Mouse (Mus musculus) intestine, embryonic 15.5 days (tissue): ENCODE data around the gene Gpr88. TPM values are rescaled to one million over a fixed set of nuclear protein-coding genes. Genes with fewer than 3 reads are reported as not detected.

ENCODE experiments used
- ATAC-seq: fragments of 200-750 bp; cut with Nextera tagmentation; 2 replicates; pipeline ENCODE4 v1.8.0; 2017; ENCODE audit warnings: moderate TSS enrichment, moderate library complexity
- H3K27ac ChIP-seq: fragments of 300-500 bp; sonication (generic); 2 replicates; pipeline ENCODE4 v1.5.1; 2015; ENCODE audit warnings: mild to moderate bottlenecking, inconsistent platforms
- H3K27me3 ChIP-seq: fragments of 300-500 bp; sonication (generic); replicated peaks from 2 replicates; pipeline ENCODE4 v1.6.1; 2015; ENCODE audit warnings: inconsistent platforms
- H3K36me3 ChIP-seq: fragments of 300-500 bp; sonication (generic); 2 replicates; pipeline ENCODE4 v1.6.1; 2015; ENCODE audit warnings: inconsistent platforms
- H3K4me1 ChIP-seq: fragments of 300-500 bp; sonication (generic); replicated peaks from 2 replicates; pipeline ENCODE4 v1.6.1; 2015; ENCODE audit warnings: inconsistent platforms
- H3K4me2 ChIP-seq: fragments of 300-500 bp; sonication (generic); replicated peaks from 2 replicates; pipeline ENCODE4 v1.6.1; 2015; ENCODE audit warnings: mild to moderate bottlenecking, inconsistent platforms
- H3K4me3 ChIP-seq: fragments of 300-500 bp; sonication (generic); replicated peaks from 2 replicates; pipeline ENCODE4 v1.5.1; 2015; ENCODE audit warnings: inconsistent platforms
- H3K9ac ChIP-seq: fragments of 300-500 bp; sonication (generic); 2 replicates; pipeline ENCODE4 v1.6.1; 2015; ENCODE audit warnings: inconsistent platforms
- H3K9me3 ChIP-seq: fragments of 300-500 bp; sonication (generic); 2 replicates; pipeline ENCODE4 v1.6.1; 2016; ENCODE audit warnings: inconsistent platforms
- WGBS: fragments of 180-500 bp; shearing (Covaris S2); methylation state at CpG from one replicate; pipeline ENCODE4 v1.1.7; 2015; 5-methylcytosine and 5-hydroxymethylcytosine counted together
- polyA plus RNA-seq: library from polyadenylated mRNA; unstranded; fragments of >200 nt; fragmentation: Nextera tagmentation; extraction: Ambion mirVana; gene quantifications from 2 replicates; pipeline ENCODE4 v1.2.1, GENCODE M21; 2015

Gpr88 gene
- polyA plus RNA-seq, 1 experiment from 2014 or later: 1.5 TPM

GRCm38 (mm10) chr3:116267036-116267654 is 13.8 kb upstream of the Gpr88 start:
- no peak for ATAC-seq
- no peaks in the 10 kb centered on the region for H3K36me3 ChIP-seq
- no peaks in the 10 kb centered on the region for H3K4me1 ChIP-seq
- 88% methylated on average over 2 of the region's 2 CpGs for WGBS
- no peaks in the 10 kb centered on the region for H3K27me3 ChIP-seq
- no peak overlapping the region for H3K9ac ChIP-seq
- H3K4me2 ChIP-seq: no peak overlapping the region
- H3K4me3 ChIP-seq: no peak overlapping the region
- H3K27ac ChIP-seq: no peak overlapping the region; the same call in 1 of the 2 replicates
- no peaks in the 10 kb centered on the region for H3K9me3 ChIP-seq

- Histone ChIP-seq H3K4me2 (no peak overlapping the region), H3K4me1 (no peaks in the 10 kb centered on the region), H3K27ac (no peak overlapping the region), H3K27me3 (no peaks in the 10 kb centered on the region), H3K9me3 (no peaks in the 10 kb centered on the region), H3K36me3 (no peaks in the 10 kb centered on the region), H3K4me3 (no peak overlapping the region), H3K9ac (no peak overlapping the region)
- WGBS: 52% methylated on average over 3 of the region's 3 CpGs
- ATAC-seq: no peak
These were observed 13.1 kb upstream of the Gpr88 start for GRCm38 (mm10) chr3:116266360-116266759.

- no peak for ATAC-seq
- no peaks in the 10 kb centered on the region for H3K36me3 ChIP-seq
- no peaks in the 10 kb centered on the region for H3K9me3 ChIP-seq
- H3K9ac ChIP-seq: no peak overlapping the region
- WGBS: 89% methylated on average over 1 of the region's 1 CpGs
- no peaks in the 10 kb centered on the region for H3K4me1 ChIP-seq
- no peak overlapping the region for H3K27ac ChIP-seq
- H3K4me3 ChIP-seq: no peak overlapping the region
- no peaks in the 10 kb centered on the region for H3K27me3 ChIP-seq
- H3K4me2 ChIP-seq: no peak overlapping the region
These were observed 10.7 kb upstream of the Gpr88 start for GRCm38 (mm10) chr3:116263977-116264376.

GRCm38 (mm10) chr3:116263061-116263460 is 9.8 kb upstream of the Gpr88 start:
- no peak overlapping the region for H3K9ac ChIP-seq
- no peaks in the 10 kb centered on the region for H3K9me3 ChIP-seq
- H3K27me3 ChIP-seq: no peaks in the 10 kb centered on the region
- no peak overlapping the region for H3K4me3 ChIP-seq
- no peaks in the 10 kb centered on the region for H3K36me3 ChIP-seq
- H3K4me1 ChIP-seq: no peaks in the 10 kb centered on the region
- no peak for ATAC-seq
- no peak overlapping the region for H3K4me2 ChIP-seq
- WGBS: 79% methylated on average over 5 of the region's 5 CpGs
- H3K27ac ChIP-seq: no peak overlapping the region

- ATAC-seq: no peak
- no peak overlapping the region for H3K4me3 ChIP-seq
- peaks cover 22% of the 10 kb centered on the region for H3K27me3 ChIP-seq
- peaks cover 22% of the 10 kb centered on the region for H3K4me1 ChIP-seq
- no peak overlapping the region for H3K9ac ChIP-seq
- H3K9me3 ChIP-seq: no peaks in the 10 kb centered on the region
- 68% methylated on average over 5 of the region's 5 CpGs for WGBS
- H3K4me2 ChIP-seq: no peak overlapping the region
- no peak overlapping the region for H3K27ac ChIP-seq
- no peaks in the 10 kb centered on the region for H3K36me3 ChIP-seq
These were observed 2.8 kb upstream of the Gpr88 start for GRCm38 (mm10) chr3:116256104-116256503.

- H3K36me3 ChIP-seq: no peaks in the 10 kb centered on the region
- no peaks in the 10 kb centered on the region for H3K9me3 ChIP-seq
- H3K4me1 ChIP-seq: peaks cover 22% of the 10 kb centered on the region
- H3K4me3 ChIP-seq: peak overlapping the region; percentile 50
- H3K9ac ChIP-seq: peak overlapping the region; percentile 50
- H3K4me2 ChIP-seq: peak overlapping the region; percentile 99
- WGBS: 1% methylated on average over 48 of the region's 48 CpGs
- ATAC-seq: peak; percentile 38
- no peak overlapping the region for H3K27ac ChIP-seq
- peaks cover 22% of the 10 kb centered on the region for H3K27me3 ChIP-seq
These were observed 855 bp downstream of the Gpr88 start for GRCm38 (mm10) chr3:116252255-116253040.

- Histone ChIP-seq H3K27ac (no peak overlapping the region), H3K27me3 (peaks cover 22% of the 10 kb centered on the region), H3K4me1 (peaks cover 22% of the 10 kb centered on the region), H3K36me3 (no peaks in the 10 kb centered on the region), H3K4me3 (peak overlapping the region; percentile 50), H3K9ac (peak overlapping the region; percentile 50), H3K4me2 (peak overlapping the region; percentile 99), H3K9me3 (no peaks in the 10 kb centered on the region)
- peak; percentile 75 for ATAC-seq
- WGBS: under 1% methylated on average over 85 of the region's 86 CpGs
These were observed 1.6 kb downstream of the Gpr88 start for GRCm38 (mm10) chr3:116251481-116252254.

- Histone ChIP-seq H3K4me1 (peaks cover 22% of the 10 kb centered on the region), H3K9me3 (no peaks in the 10 kb centered on the region), H3K27me3 (peaks cover 22% of the 10 kb centered on the region), H3K4me3 (no peak overlapping the region), H3K27ac (no peak overlapping the region), H3K9ac (no peak overlapping the region), H3K36me3 (no peaks in the 10 kb centered on the region), H3K4me2 (no peak overlapping the region)
- ATAC-seq: no peak
- WGBS: 63% methylated on average over 2 of the region's 2 CpGs
These were observed 4.3 kb downstream of the Gpr88 start for GRCm38 (mm10) chr3:116249026-116249425.

- WGBS: 58% methylated on average over 6 of the region's 6 CpGs
- no peak overlapping the region for H3K27ac ChIP-seq
- no peaks in the 10 kb centered on the region for H3K27me3 ChIP-seq
- H3K4me1 ChIP-seq: no peaks in the 10 kb centered on the region
- H3K9ac ChIP-seq: no peak overlapping the region
- no peak overlapping the region for H3K4me2 ChIP-seq
- ATAC-seq: no peak
- no peak overlapping the region for H3K4me3 ChIP-seq
- no peaks in the 10 kb centered on the region for H3K36me3 ChIP-seq
- no peaks in the 10 kb centered on the region for H3K9me3 ChIP-seq
These were observed 8.8 kb downstream of the Gpr88 start for GRCm38 (mm10) chr3:116244476-116244875.

- no peaks in the 10 kb centered on the region for H3K27me3 ChIP-seq
- WGBS: 83% methylated on average over 9 of the region's 9 CpGs
- no peak overlapping the region for H3K27ac ChIP-seq
- no peaks in the 10 kb centered on the region for H3K4me1 ChIP-seq
- ATAC-seq: no peak
- H3K36me3 ChIP-seq: no peaks in the 10 kb centered on the region
- H3K4me2 ChIP-seq: no peak overlapping the region
- H3K9me3 ChIP-seq: no peaks in the 10 kb centered on the region
- no peak overlapping the region for H3K4me3 ChIP-seq
- no peak overlapping the region for H3K9ac ChIP-seq
These were observed 10.6 kb downstream of the Gpr88 start for GRCm38 (mm10) chr3:116242685-116243084.

- Histone ChIP-seq H3K27me3 (no peaks in the 10 kb centered on the region), H3K36me3 (no peaks in the 10 kb centered on the region), H3K9ac (no peak overlapping the region), H3K27ac (no peak overlapping the region), H3K4me2 (no peak overlapping the region), H3K4me3 (no peak overlapping the region), H3K4me1 (no peaks in the 10 kb centered on the region), H3K9me3 (no peaks in the 10 kb centered on the region)
- no peak for ATAC-seq
- WGBS: 89% methylated on average over 5 of the region's 5 CpGs
These were observed 15.8 kb downstream of the Gpr88 start for GRCm38 (mm10) chr3:116237527-116237926.

- Histone ChIP-seq H3K4me1 (no peaks in the 10 kb centered on the region), H3K4me3 (no peak overlapping the region), H3K27me3 (no peaks in the 10 kb centered on the region), H3K9me3 (no peaks in the 10 kb centered on the region), H3K27ac (no peak overlapping the region), H3K4me2 (no peak overlapping the region), H3K9ac (no peak overlapping the region), H3K36me3 (no peaks in the 10 kb centered on the region)
- ATAC-seq: no peak
- WGBS: 75% methylated on average over 4 of the region's 4 CpGs
These were observed 16.4 kb downstream of the Gpr88 start for GRCm38 (mm10) chr3:116236856-116237255.
